Mouse (Mus musculus) cerebellum, postnatal 25 days (tissue): ENCODE measurements around the gene Prpf40b.
A peak's percentile ranks its signal among the peaks of the same experiment; 100 is the strongest.
"Not testable (repeated sequence)": the region's sequence is repeated elsewhere in the genome, so short reads cannot be mapped to it uniquely, and the experiment has no call there.

Experiments
- DNase-seq, 2 experiments: peaks; one replicate each; pipeline ENCODE4 v3.0.0; 2021; ENCODE audit warnings: mixed read lengths in 2 of 2

Prpf40b gene

GRCm38 (mm10) chr15:99294813-99295374 is at the start of gene Prpf40b:
Gene Prpf40b, plus strand, starts transcription at chr15:99295087.
- peak; percentile 97 for DNase-seq

- DNase-seq, result peak; percentile 66 to 67
Observed at GRCm38 (mm10) chr15:99246736-99247135, 48.2 kb upstream of the Prpf40b start.

- DNase-seq, result peak; percentile 48 to 50
Observed at GRCm38 (mm10) chr15:99248972-99249371, 45.9 kb upstream of the Prpf40b start.

GRCm38 (mm10) chr15:99249938-99250337 is 44.9 kb upstream of the Prpf40b start:
- no peak for DNase-seq

GRCm38 (mm10) chr15:99251111-99251510 is 43.8 kb upstream of the Prpf40b start:
- peak; percentile 41 to 43 for DNase-seq

GRCm38 (mm10) chr15:99251626-99252380 is 43.1 kb upstream of the Prpf40b start, which contains the start of gene Mcrs1:
Gene Mcrs1, minus strand, starts transcription at chr15:99251961.
- peak; percentile 97 to 99 for DNase-seq

GRCm38 (mm10) chr15:99252381-99253174 is 42.3 kb upstream of the Prpf40b start:
- DNase-seq, result no peak

- DNase-seq, result not testable (repeated sequence)
Observed at GRCm38 (mm10) chr15:99253175-99253479, 41.8 kb upstream of the Prpf40b start.

- DNase-seq, result no peak
Observed at GRCm38 (mm10) chr15:99253772-99254171, 41.1 kb upstream of the Prpf40b start.

- DNase-seq, result no peak
Observed at GRCm38 (mm10) chr15:99254477-99255005, 40.3 kb upstream of the Prpf40b start.

- DNase-seq, result no peak
Observed at GRCm38 (mm10) chr15:99255241-99255749, 39.6 kb upstream of the Prpf40b start.

GRCm38 (mm10) chr15:99259167-99259729 is 35.6 kb upstream of the Prpf40b start:
- no peak for DNase-seq

GRCm38 (mm10) chr15:99259730-99260252 is 35.1 kb upstream of the Prpf40b start:
- DNase-seq, result peak in 1 of 2 experiments; percentile 57

- DNase-seq, result no peak
Observed at GRCm38 (mm10) chr15:99262702-99263101, 32.2 kb upstream of the Prpf40b start.

- DNase-seq, result no peak
Observed at GRCm38 (mm10) chr15:99264363-99264762, 30.5 kb upstream of the Prpf40b start.

GRCm38 (mm10) chr15:99265679-99266078 is 29.2 kb upstream of the Prpf40b start:
- peak; percentile 64 to 81 for DNase-seq

GRCm38 (mm10) chr15:99276095-99276494 is 18.8 kb upstream of the Prpf40b start:
- DNase-seq, result no peak

- DNase-seq, result no peak
Observed at GRCm38 (mm10) chr15:99278271-99278670, 16.6 kb upstream of the Prpf40b start.

- DNase-seq, result no peak
Observed at GRCm38 (mm10) chr15:99283456-99283855, 11.4 kb upstream of the Prpf40b start.

GRCm38 (mm10) chr15:99284527-99285188 is 10.2 kb upstream of the Prpf40b start:
- DNase-seq, result no peak

- no peak for DNase-seq
Observed at GRCm38 (mm10) chr15:99285189-99285535, 9.7 kb upstream of the Prpf40b start.

GRCm38 (mm10) chr15:99290586-99290985 is 4.3 kb upstream of the Prpf40b start:
- no peak for DNase-seq
